Mouse (Mus musculus) fat pad, adult 2 months (tissue): ENCODE results near the gene Ltbp4.

Experiments used
- DNase-seq: peaks from one replicate; pipeline ENCODE4 v3.0.0-alpha.2; 2011; ENCODE audit warnings: low read depth, low spot score; ENCODE audit errors: extremely low read depth

Gene Ltbp4

GRCm38 (mm10) chr7:27337175-27337853 is at the start of gene Ltbp4:
Gene Ltbp4, minus strand, starts transcription at chr7:27337692.
- DNase-seq, result no peak

- no peak for DNase-seq
Measured at GRCm38 (mm10) chr7:27384731-27385130, 47.2 kb upstream of the Ltbp4 start.

GRCm38 (mm10) chr7:27384134-27384533 is 46.6 kb upstream of the Ltbp4 start:
- DNase-seq, result no peak

GRCm38 (mm10) chr7:27383233-27383632 is 45.7 kb upstream of the Ltbp4 start:
- no peak for DNase-seq

- DNase-seq, result no peak
Measured at GRCm38 (mm10) chr7:27381560-27381959, 44.1 kb upstream of the Ltbp4 start.

GRCm38 (mm10) chr7:27381009-27381408 is 43.5 kb upstream of the Ltbp4 start:
- no peak for DNase-seq

GRCm38 (mm10) chr7:27379836-27380235 is 42.3 kb upstream of the Ltbp4 start:
- DNase-seq, result no peak

GRCm38 (mm10) chr7:27378431-27378830 is 40.9 kb upstream of the Ltbp4 start:
- peak; percentile 34 for DNase-seq

GRCm38 (mm10) chr7:27375274-27375673 is 37.8 kb upstream of the Ltbp4 start:
- DNase-seq, result no peak

GRCm38 (mm10) chr7:27371715-27372462 is 34.4 kb upstream of the Ltbp4 start:
- DNase-seq, result no peak

- DNase-seq, result no peak
Measured at GRCm38 (mm10) chr7:27369111-27369510, 31.6 kb upstream of the Ltbp4 start.

GRCm38 (mm10) chr7:27367976-27368375 is 30.5 kb upstream of the Ltbp4 start:
- no peak for DNase-seq

- DNase-seq, result no peak
Measured at GRCm38 (mm10) chr7:27366082-27366844, 28.8 kb upstream of the Ltbp4 start.

GRCm38 (mm10) chr7:27364379-27364778 is 26.9 kb upstream of the Ltbp4 start:
- no peak for DNase-seq

GRCm38 (mm10) chr7:27361283-27361946 is 23.9 kb upstream of the Ltbp4 start:
- DNase-seq, result peak; percentile 73

- DNase-seq, result no peak
Measured at GRCm38 (mm10) chr7:27360749-27361148, 23.3 kb upstream of the Ltbp4 start.

GRCm38 (mm10) chr7:27359706-27360358 is 22.3 kb upstream of the Ltbp4 start:
- DNase-seq, result no peak

- DNase-seq, result no peak
Measured at GRCm38 (mm10) chr7:27359162-27359561, 21.7 kb upstream of the Ltbp4 start.

GRCm38 (mm10) chr7:27357595-27357978 is 20.1 kb upstream of the Ltbp4 start:
- DNase-seq, result no peak

- no peak for DNase-seq
Measured at GRCm38 (mm10) chr7:27356861-27357594, 19.5 kb upstream of the Ltbp4 start, which contains the start of gene Gm20479. Gene Gm20479, minus strand, starts transcription at chr7:27357419.
